Mouse (Mus musculus) liver, adult 2 months (tissue): ENCODE data around the gene Gm17334.

Experiments
- CTCF ChIP-seq: fragments of 200-500 bp; IDR thresholded peaks from 2 replicates; pipeline ENCODE4 v1.5.1; 2011; ENCODE audit warnings: low read depth, low read length, control low read depth
- POLR2A ChIP-seq: fragments of 200-500 bp; IDR thresholded peaks from 2 replicates; pipeline ENCODE4 v1.6.1; 2011; ENCODE audit warnings: low read length, control low read depth; ENCODE audit not compliant: insufficient read depth; ENCODE audit errors: extremely low read depth

DNA sequence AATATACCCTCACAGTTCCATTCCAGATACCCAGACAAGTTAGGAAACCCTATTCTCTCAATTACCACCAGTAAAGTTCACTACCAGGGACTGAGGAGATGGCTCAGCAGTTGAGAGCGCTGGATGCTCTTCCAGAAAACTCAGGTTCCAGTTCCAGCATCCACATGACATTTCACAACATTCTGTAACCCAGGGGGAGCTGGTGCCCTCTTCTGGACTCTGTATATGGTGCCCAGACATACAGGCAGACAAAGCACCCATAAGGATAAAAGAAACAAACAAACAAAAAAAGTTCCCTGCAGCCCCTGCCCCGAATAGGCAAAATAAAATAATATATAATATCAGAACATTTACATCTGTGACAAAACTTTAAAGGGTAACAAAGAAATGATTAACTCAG is 38.6 kb downstream of the Gm17334 start:
- no peak for TF ChIP-seq CTCF
- TF ChIP-seq POLR2A = no peak
